Mouse (Mus musculus) liver, embryonic 14.5 days (tissue): ENCODE results near the gene Dhrs1.

Experiments
- CTCF ChIP-seq: IDR thresholded peaks from 2 replicates; pipeline ENCODE4 v1.5.1; 2016; ENCODE audit warnings: antibody characterized with exemption, low read depth, control low read depth
- EP300 ChIP-seq: IDR thresholded peaks from 2 replicates; pipeline ENCODE4 v1.6.1; 2016; ENCODE audit warnings: antibody characterized with exemption, low read depth

DNA sequence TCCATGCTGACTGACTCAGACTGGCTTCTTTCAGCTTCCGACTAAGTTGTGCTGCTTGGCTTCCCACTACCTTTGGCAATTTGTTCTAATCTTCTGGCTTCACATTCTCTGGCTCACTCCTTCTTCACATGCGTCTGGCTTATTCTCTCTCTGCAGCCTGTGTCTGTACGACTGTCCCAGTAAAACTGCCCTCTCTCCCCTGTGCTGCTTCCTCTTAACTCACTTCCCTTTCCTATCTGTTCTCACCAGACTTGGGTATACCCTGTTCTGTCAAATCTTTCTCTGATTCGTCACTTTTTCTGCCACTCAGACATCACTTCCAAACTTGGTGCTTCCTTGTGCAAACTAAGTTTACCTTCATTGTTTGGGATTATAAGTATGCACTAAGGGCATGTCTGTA lies 48.3 kb downstream of the Dhrs1 start:
- TF ChIP-seq CTCF (no peak), EP300 (no peak)
